Mouse (Mus musculus): ENCODE data around the gene Agbl4.

The Agbl4 gene

GRCm38 (mm10) chr4:111510129-111510528 lies 1112.7 kb downstream of the Agbl4 start:
- no peak for DNase-seq

- DNase-seq: no peak
Measured at GRCm38 (mm10) chr4:111513921-111514320, 1116.5 kb downstream of the Agbl4 start.

- no peak for DNase-seq
Measured at GRCm38 (mm10) chr4:111516136-111516535, 1118.7 kb downstream of the Agbl4 start.

GRCm38 (mm10) chr4:111517063-111517792 lies 1119.8 kb downstream of the Agbl4 start:
- DNase-seq: no peak

- no peak for DNase-seq
Measured at GRCm38 (mm10) chr4:111518191-111518590, 1120.7 kb downstream of the Agbl4 start.

GRCm38 (mm10) chr4:111519267-111519666 lies 1121.8 kb downstream of the Agbl4 start:
- no peak for DNase-seq

GRCm38 (mm10) chr4:111520006-111520405 lies 1122.5 kb downstream of the Agbl4 start:
- DNase-seq: no peak

- no peak for DNase-seq
Measured at GRCm38 (mm10) chr4:111522974-111523373, 1125.5 kb downstream of the Agbl4 start.

GRCm38 (mm10) chr4:111528961-111529360 lies 1131.5 kb downstream of the Agbl4 start:
- no peak for DNase-seq

- no peak for DNase-seq
Measured at GRCm38 (mm10) chr4:111529996-111530395, 1132.5 kb downstream of the Agbl4 start.

- no peak for DNase-seq
Measured at GRCm38 (mm10) chr4:111530537-111530936, 1133.1 kb downstream of the Agbl4 start.

GRCm38 (mm10) chr4:111544684-111545083 lies 1147.2 kb downstream of the Agbl4 start:
- no peak for DNase-seq

- no peak for DNase-seq
Measured at GRCm38 (mm10) chr4:111546009-111546408, 1148.5 kb downstream of the Agbl4 start.

- DNase-seq: no peak
Measured at GRCm38 (mm10) chr4:111555426-111555825, 1158.0 kb downstream of the Agbl4 start.

GRCm38 (mm10) chr4:111577087-111577773 lies 1179.8 kb downstream of the Agbl4 start:
- no peak for DNase-seq

- peak; percentile 10 for DNase-seq
Measured at GRCm38 (mm10) chr4:111579115-111579862, 1181.8 kb downstream of the Agbl4 start.

GRCm38 (mm10) chr4:111579863-111580224 lies 1182.4 kb downstream of the Agbl4 start:
- peak; percentile 4 for DNase-seq

GRCm38 (mm10) chr4:111580239-111580638 lies 1182.8 kb downstream of the Agbl4 start:
- no peak for DNase-seq

- no peak for DNase-seq
Measured at GRCm38 (mm10) chr4:111583562-111584237, 1186.2 kb downstream of the Agbl4 start.

- DNase-seq: no peak
Measured at GRCm38 (mm10) chr4:111584286-111584685, 1186.8 kb downstream of the Agbl4 start.

- DNase-seq: no peak
Measured at GRCm38 (mm10) chr4:111588211-111588610, 1190.8 kb downstream of the Agbl4 start.

- DNase-seq: peak; percentile 8
Measured at GRCm38 (mm10) chr4:111589467-111590170, 1192.2 kb downstream of the Agbl4 start.
